Mouse (Mus musculus) right cerebral cortex, adult 2 months (tissue): ENCODE measurements around the gene Fermt3.
"Not testable (repeated sequence)": the region's sequence is repeated elsewhere in the genome, so short reads cannot be mapped to it uniquely, and the experiment has no call there.

Experiments
- DNase-seq, 2 experiments: peaks; one replicate each; pipeline ENCODE4 v3.0.0; 2021 to 2022; ENCODE audit warnings: low spot score in 2 of 2

The Fermt3 gene

GRCm38 (mm10) chr19:7019191-7019590, at the start of gene Fermt3:
Gene Fermt3, minus strand, starts transcription at chr19:7019469.
- no peak for DNase-seq

DNA sequence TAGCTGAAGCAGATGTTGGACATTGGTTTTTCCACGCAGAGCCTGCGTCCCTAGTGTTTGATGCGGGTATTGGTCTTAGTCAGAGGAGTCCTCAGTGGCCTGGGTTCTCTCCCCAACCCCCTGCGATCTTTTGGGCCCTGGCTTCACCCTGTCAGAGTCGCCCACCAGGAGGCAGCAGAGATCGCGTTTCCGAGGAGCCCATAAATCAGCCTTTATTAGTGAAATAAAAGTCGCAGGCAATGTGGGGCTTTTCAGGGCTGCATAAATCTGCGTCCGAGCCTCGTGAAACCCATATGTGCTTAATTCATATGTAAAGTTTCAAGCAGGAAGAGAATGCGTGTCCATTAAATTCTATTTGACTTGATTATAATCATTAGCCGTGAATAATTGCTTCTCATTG, 48.9 kb upstream of the Fermt3 start:
- DNase-seq, result peak; percentile 80 to 82

GRCm38 (mm10) chr19:7067344-7068050, 48.2 kb upstream of the Fermt3 start:
- DNase-seq, result no peak

DNA sequence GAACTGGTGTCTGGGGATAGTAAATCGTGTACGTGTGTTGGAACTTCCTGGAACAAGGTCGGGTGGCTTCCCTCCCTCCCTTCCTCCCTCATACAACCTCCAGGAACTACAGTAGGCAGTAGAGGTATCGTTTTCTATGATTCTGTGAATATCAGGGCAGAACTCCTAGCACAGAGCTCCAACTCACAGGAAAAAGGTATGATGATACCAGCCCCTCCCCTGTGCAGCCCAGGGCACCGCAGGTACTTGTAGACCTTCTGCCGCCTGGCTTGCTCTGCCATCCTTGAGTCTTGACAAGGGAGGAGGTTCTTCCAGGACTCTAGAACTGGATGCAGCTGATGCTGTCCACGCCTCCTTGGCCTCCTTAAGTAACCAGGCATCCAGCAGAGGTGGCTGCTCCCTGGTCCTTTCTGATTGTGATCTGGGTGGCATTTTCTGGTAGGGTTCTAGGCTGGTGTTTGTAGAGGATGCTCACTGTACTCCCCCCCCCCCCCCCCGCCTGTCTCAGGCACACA, 47.6 kb upstream of the Fermt3 start:
- DNase-seq, result no peak

DNA sequence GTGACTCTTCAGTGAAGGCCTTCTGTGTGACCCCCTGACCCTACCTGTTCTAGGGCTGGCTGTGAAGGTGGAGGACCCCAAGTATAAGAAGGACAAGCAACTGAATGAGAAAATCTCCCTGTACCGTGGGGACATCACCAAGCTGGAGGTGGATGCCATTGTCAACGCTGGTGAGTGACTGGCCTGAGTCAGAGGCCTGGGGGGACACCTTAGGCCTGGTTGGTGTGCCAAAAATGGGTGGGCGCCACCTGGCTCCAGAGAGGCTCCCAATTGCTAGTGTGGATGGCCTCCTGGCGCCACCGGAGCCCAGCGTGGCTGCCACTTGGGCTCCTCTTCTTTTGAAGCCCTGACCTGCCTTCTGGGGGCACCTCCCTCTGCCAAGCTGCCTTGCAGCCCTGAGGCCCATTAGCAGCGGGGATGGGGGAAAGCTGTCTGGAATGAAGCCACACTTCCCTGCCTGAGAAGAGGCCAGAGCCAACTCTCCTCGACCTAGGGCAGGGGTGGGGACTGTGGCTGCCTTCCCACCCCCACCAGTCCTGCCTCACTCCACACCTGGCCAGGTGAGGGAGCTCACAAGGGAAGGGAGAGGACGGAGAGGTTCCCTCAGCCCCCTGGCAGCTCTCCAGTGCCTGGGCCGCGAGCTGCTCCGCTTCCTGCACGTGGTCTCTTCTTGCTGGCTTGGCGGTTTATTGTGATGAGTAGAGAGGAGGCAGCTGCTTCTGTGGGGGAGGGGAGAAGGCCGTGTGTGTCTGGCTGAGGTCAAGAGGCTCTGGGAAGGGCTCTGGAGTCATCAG, 47.0 kb upstream of the Fermt3 start:
- DNase-seq, result no peak

GRCm38 (mm10) chr19:7064571-7064970, 45.3 kb upstream of the Fermt3 start:
- DNase-seq, result peak; percentile 87 to 88

GRCm38 (mm10) chr19:7062916-7063315, 43.6 kb upstream of the Fermt3 start:
- DNase-seq, result no peak

GRCm38 (mm10) chr19:7062110-7062509, 42.8 kb upstream of the Fermt3 start:
- no peak for DNase-seq

DNA sequence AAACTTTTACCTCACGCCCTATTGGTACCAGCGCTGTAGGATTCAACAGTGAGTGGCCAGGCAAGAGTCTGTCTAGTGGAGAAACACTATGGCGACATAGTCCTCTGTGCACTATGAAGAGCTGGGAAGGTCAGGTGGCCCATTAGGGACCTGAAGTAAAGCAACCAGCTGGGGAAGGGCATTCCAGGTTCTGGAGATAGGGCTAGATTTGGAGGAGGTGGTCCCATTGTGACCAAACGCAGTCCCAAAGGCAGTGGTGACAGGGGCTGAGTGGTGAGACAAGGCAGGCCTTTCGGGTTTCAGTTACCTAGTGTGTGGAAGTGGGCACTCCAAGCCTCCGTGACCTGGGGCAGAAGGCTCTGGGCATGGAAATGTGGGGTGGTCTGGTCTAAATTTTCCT, 39.3 kb upstream of the Fermt3 start:
- DNase-seq, result no peak

DNA sequence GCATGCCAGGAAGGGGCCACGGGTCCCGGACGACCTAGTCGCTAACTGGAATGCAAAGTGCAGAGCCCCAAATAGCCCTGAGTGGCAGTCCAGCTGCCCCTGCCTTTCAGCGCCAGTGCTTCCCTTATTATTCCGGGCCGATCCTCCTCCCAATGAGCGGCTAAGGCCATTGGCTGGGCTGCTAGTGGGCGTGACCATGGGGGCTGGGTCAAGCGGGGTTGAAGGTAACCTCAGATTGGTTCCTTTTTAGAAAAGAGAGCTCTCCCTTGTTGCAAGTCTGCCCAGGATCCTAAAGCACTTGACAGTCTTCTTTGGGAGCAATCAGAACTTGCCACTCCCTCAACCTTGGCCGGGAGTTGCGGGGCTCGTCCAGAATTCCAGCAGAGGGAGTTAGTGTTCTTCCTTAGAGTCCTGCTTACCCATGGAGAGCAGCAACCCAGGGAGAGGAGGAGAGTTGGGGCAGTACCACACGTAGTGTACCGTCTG, 38.5 kb upstream of the Fermt3 start:
- DNase-seq, result peak; percentile 63 to 69

- no peak for DNase-seq
Observed at GRCm38 (mm10) chr19:7057126-7057721, 38.0 kb upstream of the Fermt3 start.

GRCm38 (mm10) chr19:7056248-7057087, 37.2 kb upstream of the Fermt3 start, which contains the start of gene Macrod1:
Gene Macrod1, plus strand, starts transcription at chr19:7056810.
- DNase-seq, result peak; percentile 79 to 89

GRCm38 (mm10) chr19:7055173-7055572, 35.9 kb upstream of the Fermt3 start:
- DNase-seq, result no peak

GRCm38 (mm10) chr19:7054772-7055171, 35.5 kb upstream of the Fermt3 start:
- DNase-seq, result no peak

DNA sequence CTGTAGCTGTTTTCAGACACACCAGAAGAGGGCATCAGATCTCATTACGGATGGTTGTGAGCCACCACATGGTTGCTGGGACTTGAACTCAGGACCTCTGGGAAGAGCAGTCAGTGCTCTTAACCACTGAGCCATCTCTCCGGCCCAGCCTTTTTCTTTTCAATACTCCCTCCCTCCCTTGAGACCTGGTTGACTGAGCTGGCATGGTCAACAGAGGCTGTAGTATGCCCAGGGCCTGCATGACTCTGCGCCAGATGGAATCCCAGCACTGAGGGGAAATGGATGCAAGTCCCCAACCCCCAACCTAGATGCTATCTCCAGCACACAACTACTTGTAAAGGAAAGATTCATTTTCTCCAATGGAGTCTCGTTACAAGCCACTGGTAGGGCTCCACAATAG, 34.1 kb upstream of the Fermt3 start:
- not testable (repeated sequence) for DNase-seq

DNA sequence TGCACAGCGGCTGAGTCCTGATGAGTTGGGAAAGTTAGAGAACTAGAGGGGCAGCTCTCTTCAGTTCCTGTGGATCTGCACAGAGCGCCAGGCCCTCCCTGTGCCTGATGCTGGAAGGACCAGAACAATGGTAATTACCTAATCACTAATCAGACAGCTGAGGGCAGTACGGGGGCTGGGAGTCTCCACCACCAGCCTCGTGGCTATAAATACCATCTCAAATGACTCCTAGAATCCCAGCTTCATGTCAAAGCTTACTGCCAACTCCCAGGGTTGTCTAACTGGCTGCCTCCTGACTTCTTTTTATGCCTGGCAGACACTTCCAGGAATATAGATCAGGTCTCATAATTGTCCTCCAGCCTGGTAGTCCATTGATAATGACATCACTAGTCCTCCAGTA, 25.4 kb upstream of the Fermt3 start:
- no peak for DNase-seq

DNA sequence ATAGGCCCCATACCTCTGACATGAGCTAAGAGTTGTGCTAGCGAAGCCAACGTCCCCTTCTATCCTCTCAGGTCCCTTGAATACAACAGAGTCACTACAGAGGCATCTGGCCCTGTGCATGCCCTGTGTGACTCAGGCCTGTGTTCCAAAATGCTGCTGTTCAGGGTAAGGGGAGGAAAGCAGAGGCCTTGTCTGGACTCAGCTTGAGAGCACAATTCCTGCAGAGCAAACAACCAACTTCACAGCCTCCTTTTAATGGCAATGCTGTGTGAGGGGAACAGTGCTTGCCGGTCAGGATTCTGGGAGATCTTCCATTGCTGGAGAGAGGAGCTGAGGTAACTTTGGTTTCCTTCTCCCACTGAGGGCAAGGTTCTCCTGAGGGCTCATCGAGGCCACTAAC, 25.0 kb upstream of the Fermt3 start:
- no peak for DNase-seq

DNA sequence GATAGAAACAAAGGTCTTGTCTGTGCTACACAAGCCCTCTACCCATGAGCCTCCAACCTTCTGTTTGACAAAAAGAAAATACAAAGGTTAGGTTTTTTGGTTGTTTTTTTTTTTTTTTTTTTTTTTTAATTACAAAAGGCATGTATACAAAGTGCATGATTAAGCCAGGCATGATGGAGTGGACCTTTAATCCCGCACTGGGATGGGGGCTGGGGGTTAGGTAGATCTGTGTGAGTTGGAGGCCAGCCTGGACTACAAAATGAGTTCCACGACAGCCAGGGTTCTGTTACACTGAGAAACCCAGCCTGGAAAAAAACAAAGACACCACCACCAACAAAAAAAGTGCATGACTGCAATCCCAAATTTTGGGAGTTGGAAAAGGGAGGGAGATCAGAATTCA, 21.9 kb upstream of the Fermt3 start:
- DNase-seq, result no peak

GRCm38 (mm10) chr19:7040637-7041130, 21.4 kb upstream of the Fermt3 start:
- no peak for DNase-seq

DNA sequence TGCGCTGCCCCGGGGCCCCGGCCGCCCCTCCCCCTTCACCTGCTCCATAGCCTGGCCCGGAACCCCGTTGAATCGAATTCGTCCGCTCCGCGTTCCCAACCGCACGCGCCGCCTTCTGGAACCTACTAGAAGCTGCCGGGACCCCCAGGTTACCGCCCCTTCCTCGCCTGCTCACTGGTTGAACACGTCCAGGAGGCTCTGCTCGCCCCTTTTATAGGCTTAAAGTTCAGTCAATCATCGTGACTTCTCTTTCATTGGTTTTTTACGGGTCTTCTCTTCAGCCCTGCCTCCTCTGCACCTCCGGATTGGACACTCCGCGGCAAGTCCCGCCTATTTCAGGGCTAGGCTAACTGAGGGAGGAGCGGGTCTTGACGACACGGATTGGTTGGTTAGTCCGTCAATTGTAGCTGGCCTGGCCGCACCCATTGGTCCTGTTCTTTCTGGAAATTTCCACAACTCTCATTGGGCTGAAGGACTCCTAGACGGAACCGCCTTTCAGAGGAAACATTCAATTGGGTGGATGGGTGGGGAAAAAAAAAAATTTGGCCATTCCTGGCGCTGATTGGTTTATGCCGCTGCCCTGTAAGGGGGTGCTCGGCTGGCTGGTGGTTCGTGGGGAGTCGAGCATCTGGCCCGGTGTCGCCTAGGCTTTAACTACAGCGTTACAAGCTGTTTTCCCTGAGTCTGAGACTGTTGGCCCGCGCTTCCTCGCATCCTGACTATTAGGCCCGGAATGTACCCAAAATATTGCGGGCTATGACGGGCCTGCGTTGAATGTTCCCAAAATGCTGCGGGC, 20.8 kb upstream of the Fermt3 start, which contains the start of gene Stip1:
TSS of gene Stip1 (minus strand) at position 127 of the 796 bp plus-strand sequence.
- DNase-seq, result peak; percentile 99 to 100
